Mouse (Mus musculus) activated CD4-positive, CD25-positive, alpha-beta regulatory T cell, adult 4 months (primary cell): ENCODE measurements around the gene Kdm5b. TPM values are rescaled to one million over a fixed set of nuclear protein-coding genes. Genes with fewer than 3 reads are reported as not detected.
A peak's percentile ranks its signal among the peaks of the same experiment; 100 is the strongest.
"Not testable (repeated sequence)": the region's sequence is repeated elsewhere in the genome, so short reads cannot be mapped to it uniquely, and the experiment has no call there.

Experiments
- ATAC-seq: one replicate; pipeline ENCODE4 v1.8.0; 2017
- polyA plus RNA-seq, 2 experiments: library from polyadenylated mRNA; unstranded; fragments of 100-300 nt; shearing (Covaris generic); gene quantifications; one replicate each; pipeline ENCODE4 v1.2.1; 2017

The Kdm5b gene
- 10 to 100 TPM; 10.5 to 11.4 TPM for polyA plus RNA-seq

DNA sequence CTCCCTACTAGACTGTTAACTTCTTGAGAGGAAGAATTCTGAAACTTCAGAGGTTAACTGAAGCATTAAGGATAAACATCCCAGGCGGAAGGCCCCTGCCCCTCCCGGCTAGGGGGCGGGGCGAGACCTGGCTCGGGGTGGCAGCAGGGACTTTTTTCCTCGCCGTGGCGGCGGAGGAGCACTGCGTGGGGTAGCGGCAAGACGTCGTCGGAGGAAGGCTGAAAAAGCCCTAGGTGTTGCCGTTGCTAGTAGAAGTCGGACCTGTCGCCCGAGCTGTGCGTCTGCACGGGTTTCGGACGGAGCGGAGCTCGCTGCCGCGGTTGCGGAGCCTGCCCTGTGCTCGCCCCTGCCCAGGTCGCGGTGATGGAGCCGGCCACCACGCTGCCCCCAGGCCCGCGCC, at the start of gene Kdm5b:
Kdm5b (plus strand) TSS at position 196 of the 400 bp plus-strand sequence.
- ATAC-seq, result peak; percentile 33

DNA sequence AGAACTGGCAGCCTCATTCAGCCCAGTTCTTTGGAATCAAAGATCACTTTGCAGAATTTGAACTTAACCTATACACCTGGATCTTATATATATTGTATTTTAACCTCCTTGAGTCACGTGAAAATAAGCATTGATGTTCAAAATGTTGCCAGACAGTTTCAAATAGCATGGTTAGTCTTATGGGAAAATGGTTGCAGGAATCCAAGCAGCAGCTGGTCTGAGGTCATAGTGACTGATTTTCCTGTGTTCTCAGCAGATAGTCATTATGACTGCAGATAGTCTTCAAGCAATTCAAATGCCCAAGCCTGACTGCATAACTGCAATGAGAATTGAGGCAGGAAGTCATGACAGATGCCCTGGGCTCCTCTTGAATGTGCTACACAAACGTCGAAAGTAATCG, 47.8 kb upstream of the Kdm5b start:
- no peak for ATAC-seq

DNA sequence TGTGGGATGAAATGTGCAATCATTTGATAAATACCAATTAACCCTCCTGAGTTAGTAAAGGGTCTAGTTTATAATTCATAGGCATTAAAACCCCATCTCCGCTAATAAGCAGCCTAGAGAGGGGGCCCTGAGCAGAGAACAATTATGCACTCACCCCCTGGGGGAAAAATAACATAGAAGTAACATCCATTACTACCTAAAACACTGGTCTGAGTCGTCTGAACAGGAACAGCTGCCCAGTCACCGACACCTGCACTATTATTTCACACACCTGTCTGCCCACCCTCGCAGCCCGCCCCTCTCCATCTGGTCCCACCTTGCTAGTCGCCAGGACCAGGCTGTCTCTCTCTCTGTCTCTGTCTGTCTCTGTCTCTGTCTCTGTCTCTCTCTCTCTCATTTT, 47.4 kb upstream of the Kdm5b start:
- no peak for ATAC-seq

DNA sequence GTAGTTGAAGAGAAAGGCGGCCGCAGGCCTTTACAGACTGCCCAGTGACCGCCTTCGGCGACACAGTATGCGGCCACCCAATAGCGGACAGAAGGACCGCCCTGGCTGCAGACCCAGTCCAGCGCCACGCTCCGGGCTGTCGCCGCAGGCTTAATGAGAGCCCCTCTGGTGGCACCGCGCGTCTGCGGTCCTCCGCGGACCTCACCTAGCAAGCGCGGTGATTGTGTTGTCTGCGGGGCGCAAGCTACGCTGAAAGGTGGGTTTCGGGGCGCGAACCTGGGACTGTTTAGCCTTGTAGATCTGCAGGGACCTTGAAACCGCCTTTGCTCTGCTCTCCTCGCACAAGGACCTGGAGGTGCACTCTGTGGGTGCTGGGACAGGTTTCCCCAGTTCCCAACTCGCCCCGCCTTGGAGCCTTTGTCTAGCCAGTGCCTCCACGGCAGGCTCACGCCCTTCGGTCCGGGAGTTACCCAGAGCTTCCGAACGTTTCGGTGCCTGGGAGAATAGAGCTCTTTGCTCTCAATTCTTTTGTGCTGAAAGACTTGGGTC, 46.6 kb upstream of the Kdm5b start:
- no peak for ATAC-seq

DNA sequence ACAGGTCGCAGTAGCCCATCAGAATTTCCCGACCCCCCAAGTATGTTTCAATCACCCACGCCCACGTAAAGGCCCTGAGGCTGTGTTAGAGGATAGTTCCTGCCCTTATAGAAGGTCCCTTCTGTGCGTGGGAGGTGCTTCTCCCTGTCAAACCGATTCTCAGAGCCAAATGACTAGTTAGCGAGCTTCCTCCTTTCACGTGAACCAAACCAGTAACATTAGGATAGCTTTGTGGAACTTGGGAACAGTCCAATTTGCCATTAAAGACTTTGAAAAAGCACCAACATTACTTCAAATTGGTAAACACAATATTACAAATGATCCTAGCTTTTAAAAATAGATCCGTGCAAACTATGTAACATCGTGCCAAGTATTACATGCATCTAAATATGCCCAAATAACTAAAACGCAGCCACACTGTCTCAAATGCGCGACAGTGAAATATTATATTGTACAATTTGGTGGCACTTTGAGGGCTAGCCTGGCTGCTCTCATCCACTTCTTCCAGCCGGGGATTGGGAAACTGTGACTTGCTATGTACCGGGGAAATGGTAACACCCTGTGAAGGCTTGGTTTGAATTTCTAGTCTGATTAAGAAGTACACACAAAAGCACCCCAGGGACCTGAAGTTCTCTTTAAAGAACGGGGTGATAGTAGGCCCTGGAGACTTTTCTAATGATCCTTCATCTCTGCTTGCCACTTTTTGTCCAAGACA, 45.9 kb upstream of the Kdm5b start:
- ATAC-seq, result no peak

DNA sequence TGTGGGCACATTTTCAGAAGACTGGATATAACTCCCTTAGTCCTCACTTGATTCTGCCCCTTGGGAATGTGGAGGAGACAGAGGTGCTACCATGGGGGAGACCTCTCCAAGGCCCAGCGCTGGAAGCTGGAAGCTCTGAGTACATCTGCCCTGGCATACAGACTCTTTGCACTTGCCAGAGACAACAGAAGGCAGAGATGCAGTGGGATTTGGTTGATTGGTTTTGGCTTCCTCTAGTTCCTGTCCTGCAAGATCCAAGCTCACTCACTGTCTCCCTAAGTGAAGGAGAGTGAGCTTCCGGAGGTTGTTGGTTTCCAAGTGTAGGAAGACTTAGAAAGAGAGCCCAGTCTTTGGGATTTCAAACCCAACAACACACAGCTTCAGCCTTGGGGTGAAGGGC, 44.1 kb upstream of the Kdm5b start:
- ATAC-seq, result no peak

DNA sequence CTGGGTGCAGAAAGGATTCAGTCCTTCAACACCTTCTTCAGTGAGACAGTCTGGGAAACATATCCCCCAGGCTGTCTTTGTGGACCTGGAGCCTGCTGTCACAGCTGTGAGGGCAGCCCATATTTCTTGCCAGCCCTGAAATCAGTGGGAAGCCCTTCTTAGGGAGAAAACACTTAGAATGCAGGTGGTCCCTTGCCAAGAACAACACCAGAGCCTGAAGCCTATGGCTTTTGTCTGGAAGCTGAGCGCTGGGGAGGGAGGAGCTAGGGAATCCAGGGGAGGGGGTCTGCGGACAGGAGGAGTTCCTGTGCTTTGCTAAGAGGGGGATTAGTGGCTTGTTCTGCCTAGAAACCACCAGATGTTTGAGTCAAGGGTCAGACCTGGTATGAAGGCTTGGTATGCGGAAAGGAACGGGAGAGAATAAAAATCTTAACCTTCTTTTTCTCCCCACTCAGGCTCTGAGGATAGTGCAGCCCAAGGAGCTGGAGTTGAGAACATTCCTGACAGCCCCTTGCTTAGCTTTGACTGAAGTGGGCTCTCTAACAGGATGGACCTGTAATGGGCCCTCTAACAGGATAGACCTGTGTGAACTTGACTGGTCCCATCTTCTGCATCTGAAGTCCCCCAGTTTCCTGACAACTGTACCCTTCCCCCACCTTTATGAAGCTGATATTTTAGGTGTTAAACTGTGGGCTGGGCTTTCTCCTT, 43.3 kb upstream of the Kdm5b start:
- no peak for ATAC-seq

DNA sequence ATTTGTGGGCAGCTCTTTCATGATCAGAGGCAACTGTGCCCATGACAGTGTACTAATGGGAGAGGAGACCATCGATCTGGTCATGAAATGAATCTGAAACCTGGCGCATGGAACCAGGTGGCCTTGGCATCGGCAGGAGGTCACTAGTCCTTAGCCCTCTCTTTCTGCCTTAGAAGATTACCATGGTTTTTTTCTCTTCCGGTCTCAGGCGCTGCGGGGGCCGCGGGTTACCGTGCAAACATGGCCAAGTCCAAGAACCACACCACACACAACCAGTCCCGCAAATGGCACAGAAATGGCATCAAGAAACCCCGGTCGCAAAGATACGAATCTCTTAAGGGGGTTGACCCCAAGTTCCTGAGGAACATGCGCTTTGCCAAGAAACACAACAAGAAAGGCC, 42.1 kb upstream of the Kdm5b start:
- not testable (repeated sequence) for ATAC-seq

DNA sequence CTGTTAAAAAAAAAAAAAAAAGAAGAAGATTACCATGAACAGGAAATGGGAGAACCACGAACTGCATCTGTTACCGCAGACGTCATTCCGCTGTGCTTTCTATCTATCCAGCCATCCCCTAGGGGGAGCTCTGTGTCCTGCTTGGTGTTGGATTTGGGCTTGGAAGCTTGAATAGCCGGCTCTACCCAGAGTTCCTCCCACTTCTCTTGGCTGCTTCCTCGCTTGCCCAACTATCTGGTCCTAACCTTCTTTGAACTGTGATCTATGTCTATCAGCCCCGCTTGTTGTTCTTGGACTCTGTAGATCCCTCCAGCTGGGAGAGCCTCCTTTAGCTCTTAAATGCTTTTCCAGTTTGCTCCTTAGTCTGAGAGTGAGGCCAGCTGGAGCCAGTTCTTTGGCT, 41.3 kb upstream of the Kdm5b start:
- ATAC-seq, result peak; percentile 85

DNA sequence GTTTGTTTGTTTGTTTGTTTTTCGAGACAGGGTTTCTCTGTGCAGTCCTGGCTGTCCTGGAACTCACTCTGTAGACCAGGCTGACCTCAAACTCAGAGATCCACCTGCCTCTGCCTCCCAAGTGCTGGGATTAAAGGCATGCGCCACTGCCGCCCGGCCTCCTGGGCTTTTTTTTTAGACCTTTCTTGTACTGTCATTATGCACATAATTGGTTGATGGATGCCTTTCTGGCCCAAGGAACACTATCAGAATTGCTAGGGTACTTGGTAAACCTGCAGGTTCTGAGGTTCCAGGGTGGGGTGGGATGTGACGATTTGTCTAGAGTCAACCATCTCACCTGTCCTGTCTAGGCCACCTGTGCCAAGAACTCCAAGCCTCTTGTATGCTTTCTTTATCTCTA, 40.8 kb upstream of the Kdm5b start:
- not testable (repeated sequence) for ATAC-seq

DNA sequence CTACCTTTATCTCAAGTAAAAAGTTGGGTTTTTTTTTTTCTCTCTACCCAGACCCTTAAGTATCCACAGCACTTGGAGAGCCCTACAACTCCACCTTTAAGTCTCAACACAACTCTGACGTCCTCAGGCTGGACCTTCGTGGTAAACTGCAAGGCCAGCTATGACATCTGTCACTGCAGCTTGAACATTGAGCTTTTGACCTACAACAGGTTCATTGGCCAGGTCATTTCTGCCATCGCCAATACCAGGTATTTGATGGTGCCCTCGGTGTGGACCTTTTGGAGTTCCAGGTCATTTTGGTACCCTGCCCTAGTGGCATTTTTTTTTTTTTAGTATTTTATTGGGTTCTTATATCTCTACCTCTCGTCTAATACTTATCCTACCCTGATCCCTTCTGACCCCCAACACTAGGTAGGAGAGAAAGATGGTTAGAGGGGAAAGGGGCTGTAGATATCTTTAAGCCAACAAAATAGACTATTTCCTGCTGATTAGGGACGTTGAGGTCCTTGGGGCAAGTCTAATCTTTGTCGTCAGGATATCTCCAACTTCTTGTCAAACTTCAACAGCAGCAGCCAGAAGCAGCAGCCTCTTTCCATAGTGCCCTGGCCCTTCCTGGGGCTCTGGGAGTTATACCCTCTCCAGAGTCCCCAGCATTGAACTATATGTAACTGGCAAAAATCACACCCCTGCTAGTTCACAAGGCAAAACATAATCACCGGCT, 39.8 kb upstream of the Kdm5b start:
- ATAC-seq, result no peak

DNA sequence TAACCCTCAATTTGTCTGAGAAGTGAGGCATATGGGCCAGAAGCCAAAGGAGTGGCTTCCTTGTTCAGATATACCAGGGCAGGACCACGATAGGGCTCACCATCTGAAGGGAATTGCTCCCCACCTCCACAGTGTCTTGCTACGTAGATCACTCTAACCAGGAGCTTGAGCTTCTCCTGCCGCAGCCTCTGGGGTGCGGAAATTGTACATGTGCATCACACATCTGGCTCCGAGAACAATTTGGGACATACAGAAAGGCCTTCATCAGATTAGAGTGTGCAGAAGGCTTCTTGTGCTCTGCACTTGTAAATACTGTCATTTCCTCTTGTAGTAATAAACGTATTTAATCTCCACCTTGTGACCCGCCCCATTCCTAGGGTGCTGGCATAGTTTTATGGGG, 38.8 kb upstream of the Kdm5b start:
- no peak for ATAC-seq

DNA sequence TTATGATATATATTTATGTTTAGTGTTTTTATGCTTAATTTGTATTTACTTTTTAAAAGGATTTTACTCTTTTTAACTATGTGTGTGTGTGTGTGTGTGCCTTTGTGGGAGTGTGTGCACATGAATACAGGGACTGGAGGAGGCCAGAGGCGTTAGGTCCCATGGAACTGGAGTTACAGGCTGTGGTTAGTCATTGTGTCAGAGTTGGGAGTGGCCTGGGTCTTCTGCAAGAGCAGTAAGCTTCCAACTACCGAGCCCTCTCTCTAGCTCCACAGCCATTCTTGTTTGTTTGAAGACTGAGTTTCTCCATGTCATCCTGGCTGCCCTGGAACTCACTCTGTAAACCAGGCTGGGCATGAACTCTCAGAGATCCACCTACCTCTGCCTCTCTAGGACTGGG, 37.6 kb upstream of the Kdm5b start:
- ATAC-seq, result no peak

DNA sequence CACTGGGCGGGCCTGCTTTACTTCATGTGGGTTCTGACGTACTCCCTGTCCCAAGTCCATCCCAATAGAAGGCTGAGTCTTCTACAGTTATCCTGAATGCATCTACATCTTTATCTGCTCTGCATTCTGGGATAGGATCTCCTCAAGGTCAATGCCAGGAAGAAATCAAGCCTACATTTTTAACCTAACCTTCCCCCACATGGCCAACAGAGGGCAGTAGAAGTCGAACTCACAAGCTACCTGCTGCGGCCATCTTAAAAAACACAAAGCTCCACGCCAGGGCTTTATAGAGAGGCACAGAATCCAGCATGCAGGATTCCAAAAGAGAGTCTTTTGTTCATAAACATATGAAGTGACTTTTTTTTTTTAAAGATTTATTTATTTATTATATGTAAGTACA, 35.5 kb upstream of the Kdm5b start:
- ATAC-seq, result peak; percentile 59

DNA sequence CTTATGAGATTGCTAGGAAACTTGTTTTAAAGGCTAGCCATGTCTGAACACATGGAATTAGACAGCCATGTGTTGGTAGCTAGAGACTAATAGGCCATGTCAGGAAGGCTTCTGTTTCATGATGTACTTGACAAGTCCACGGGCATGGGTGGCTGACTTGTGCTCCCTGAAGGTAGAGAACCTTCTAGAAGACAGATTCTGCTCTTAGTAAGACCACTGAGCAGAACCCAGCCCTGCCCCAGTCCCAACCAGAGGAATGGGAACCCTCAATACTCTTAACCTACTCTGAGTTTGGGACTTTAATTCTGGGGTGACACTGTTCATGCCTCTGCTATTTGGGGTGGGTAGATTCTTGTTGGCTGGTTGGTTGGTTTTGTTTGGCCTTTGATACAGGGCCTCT, 35.0 kb upstream of the Kdm5b start:
- no peak for ATAC-seq

DNA sequence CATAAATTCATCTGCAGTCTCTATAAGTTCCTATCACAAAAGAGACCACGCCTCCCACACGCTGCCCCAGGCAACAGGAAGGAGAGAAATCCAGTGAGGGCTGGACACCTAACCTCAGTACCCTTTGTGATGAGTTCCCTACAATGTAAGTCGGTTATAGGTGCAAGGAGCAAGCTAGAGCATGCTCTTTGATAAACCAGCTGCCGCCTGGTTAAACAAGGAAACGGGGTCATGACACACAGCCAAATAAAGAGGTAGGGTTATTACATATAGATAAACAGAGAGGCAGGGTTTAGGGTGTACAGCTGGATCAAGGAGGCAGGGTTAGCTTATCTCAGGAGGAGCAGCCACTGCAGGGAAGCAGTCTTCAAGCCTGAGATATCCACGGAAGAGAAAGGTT, 33.2 kb upstream of the Kdm5b start:
- no peak for ATAC-seq

DNA sequence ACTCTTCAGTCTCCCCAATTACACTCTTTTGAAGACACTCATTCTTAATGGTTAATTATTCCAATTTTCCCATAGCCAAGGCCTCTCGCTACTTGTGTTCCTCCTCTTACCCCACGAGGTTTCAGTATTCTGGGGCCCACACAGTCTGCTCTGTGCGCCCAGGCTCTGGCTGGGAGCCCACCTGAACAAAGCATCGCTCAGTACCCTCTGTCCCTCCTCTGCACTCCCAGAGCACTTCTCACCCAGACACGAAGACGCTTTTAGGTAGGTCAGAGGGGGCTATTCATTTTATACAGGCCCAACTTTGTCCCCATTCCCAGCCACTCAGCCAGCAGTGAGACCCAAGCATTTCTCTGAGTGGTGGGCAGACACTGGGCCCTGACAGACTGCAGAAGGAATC, 29.4 kb upstream of the Kdm5b start:
- no peak for ATAC-seq

DNA sequence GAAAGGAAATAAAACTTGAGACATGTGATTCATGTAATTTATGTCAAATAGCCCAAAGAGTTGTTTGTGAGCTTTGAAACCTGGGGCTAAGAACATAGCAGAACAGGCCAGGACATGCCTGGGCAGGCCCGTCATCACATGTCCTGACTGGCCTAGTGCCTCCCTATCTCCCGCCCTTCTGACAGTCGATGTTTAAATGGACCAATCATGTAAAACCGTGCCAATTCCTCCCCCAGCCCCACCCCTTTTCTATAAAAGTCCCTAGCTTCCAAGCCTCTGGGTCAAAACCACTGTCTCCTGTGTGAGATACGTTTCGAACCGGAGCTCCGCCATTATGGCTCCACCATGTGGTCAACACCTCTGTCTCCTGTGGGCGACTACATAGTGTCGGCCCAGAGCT, 26.3 kb upstream of the Kdm5b start:
- ATAC-seq, result not testable (repeated sequence)

DNA sequence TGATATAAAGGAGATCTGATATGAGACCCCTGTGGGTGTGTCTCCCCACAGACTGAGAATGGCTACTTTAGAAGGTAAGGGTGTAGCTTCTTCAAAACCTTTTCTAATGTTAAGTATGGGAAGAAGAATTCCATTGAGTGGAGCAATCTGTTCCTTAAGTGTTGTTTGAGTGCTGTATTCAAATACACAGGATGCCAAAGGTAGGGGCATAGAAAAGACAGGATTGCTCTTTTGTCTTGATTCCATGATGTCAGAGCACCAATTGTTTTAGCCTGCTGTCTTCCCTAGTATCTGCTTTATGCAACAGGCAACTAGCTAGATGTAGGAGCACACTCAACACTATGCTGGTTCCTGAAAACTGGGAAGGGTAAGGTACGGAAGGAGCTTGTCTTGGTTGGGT, 24.9 kb upstream of the Kdm5b start:
- no peak for ATAC-seq

DNA sequence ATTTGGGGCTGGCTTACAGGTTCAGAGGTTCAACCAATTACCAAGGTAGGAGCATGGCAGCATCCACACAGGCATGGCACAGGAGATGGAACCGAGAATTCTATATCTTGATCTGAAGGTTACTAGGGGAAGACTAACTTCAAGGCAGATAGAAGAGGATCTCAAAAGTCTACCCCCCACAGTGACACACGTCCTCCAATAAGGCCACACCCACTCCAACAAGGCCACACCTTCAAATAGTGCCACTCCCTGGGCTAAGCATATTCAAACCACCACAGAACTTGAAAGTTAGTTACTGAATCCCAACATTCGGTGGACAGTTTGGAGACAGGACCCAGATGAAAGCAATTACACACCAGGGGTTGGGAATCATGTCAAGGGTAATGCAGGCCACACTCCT, 24.5 kb upstream of the Kdm5b start:
- no peak for ATAC-seq

DNA sequence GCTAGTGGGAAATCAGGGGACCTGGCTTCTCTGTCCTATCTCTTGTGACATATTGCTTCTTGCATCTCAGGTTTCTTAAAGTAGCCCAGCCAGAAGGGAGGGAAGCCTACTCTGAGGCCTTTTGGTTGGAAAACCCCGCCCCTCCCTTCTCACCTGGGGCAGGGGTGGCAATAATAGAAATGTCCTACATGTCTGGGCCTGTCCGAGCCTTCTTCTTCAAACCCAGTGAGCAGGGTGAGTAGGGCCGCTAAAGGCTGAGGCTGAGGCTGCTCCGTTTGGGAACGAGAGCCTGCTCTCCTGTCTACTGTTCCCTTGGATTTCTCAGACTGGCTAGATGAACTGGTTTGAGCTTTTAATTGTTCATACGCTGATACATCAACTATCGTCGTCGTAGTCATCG, 19.4 kb upstream of the Kdm5b start:
- no peak for ATAC-seq

DNA sequence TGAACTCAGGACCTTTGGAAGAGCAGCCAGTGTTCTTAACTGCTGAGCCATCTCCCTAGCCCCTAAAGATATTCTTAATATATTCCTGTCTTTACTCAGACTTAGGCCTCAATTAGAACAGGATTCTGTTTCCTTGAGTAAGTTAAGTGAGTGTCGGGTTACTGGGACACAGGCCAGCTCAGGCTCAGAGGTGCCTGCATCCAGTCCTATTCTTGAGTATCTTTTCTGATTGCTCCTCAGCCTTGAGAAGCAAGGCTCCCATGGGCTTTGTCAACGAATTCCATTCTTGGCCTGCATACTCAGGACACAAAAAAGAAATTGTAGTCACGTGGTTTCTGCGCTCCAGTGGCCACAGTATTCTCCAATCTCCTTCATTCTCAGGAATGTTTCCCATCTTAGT, 11.7 kb upstream of the Kdm5b start:
- no peak for ATAC-seq

DNA sequence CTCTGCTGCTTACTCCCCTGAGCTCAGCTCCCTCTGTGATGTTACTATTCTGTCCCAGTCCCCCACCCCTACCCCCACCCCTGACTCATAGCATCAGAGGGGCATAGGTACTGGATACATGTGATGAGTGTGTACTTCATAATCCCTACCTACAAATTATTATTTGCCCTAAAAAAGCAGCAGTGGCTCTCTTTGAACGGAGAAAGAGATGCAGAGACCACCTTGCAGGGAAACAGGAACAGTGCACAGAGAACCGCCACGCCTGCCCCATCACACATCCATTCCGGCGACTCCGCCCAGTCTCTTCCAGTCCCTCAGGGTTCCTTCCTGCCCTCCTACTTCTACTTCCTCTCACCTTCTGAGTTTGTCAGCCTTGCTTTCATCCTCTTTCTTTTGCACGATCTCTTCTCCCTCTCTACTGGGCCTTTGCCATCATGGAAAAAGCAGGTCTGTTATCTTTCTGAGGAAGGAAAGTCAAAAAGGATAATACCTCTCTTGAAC, 10.3 kb upstream of the Kdm5b start, which contains the start of gene Mgat4e:
Mgat4e (minus strand) TSS at position 51 of the 501 bp plus-strand sequence.
- no peak for ATAC-seq
